Comparison of ENCODE assay signal across 8 mouse cellular contexts in the genomic region with DNA sequence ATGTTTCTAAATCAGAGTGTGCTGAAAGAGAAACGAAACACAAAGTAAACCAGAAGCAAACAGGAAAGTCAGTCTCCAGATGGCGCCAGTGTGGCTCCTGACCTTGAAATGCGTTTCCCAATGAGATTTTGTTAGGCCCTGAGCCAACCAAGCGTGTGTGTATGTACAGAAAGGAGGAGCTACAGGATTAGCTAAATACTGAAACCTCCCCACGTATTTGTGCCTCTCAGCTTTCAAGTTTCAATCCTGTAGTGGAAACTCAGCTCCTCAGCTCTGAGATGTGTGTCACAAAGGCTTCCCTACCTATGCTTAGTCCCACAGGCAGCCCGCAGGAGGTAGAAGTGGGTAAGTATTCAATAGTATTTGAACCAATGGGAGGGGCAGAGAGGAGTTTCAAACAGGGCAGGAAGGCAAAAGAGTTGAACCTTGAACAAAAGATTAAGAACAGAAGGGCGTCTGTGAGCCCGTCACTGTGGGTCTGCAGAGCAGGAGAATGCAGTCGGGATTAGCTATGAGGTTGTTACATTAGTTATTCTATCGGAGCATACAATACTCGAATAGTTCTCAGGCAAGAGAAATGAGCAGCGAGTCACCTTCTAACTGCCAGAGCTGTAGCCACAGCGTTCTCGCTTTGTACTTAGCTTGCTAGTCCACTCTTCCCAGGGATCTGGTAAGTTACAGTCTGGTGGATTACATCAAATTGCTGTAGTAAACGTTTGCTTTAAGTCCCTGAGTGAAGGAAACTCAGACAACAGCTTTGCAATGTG. TPM values are rescaled to one million over a fixed set of nuclear protein-coding genes. Genes with fewer than 3 reads are reported as not detected.
DNase-seq lines count a peak whose midpoint lies in the region; ATAC-seq and TF ChIP-seq lines count a peak whose summit lies in the region.

TSS of gene Clec2d (plus strand) at position 213 of the 767 bp plus-strand sequence.

- H3K36me3 ChIP-seq in embryonic facial prominence, embryonic 12.5 days = no peaks in the 10 kb centered on the region
- H3K36me3 ChIP-seq in intestine, postnatal 0 days (ENCODE audit: control insufficient read depth, insufficient read depth) = peaks cover 20% of the 10 kb centered on the region
- no peaks in the 10 kb centered on the region; the same call in 1 of the 2 replicates for H3K36me3 ChIP-seq in limb, embryonic 12.5 days
- no peaks in the 10 kb centered on the region for H3K36me3 ChIP-seq in midbrain, embryonic 14.5 days (ENCODE audit: control insufficient read depth, insufficient read depth, low read length)

- H3K9me3 ChIP-seq in embryonic facial prominence, embryonic 12.5 days = no peaks in the 10 kb centered on the region
- no peaks in the 10 kb centered on the region for H3K9me3 ChIP-seq in intestine, postnatal 0 days (ENCODE audit: control insufficient read depth)
- H3K9me3 ChIP-seq in limb, embryonic 12.5 days = no peaks in the 10 kb centered on the region
- H3K9me3 ChIP-seq in midbrain, embryonic 14.5 days (ENCODE audit: control insufficient read depth, low read length) = no peaks in the 10 kb centered on the region

- 3% methylated on average over 15 of the region's 15 CpGs for WGBS in embryonic facial prominence, embryonic 12.5 days
- 1% methylated on average over 15 of the region's 15 CpGs for WGBS in intestine, postnatal 0 days
- 9% methylated on average over 15 of the region's 15 CpGs for WGBS in limb, embryonic 12.5 days
- under 1% methylated on average over 15 of the region's 15 CpGs for WGBS in midbrain, embryonic 14.5 days

- TF ChIP-seq CTCF in intestine, postnatal 0 days (IDR thresholded peaks at IDR 0.05; ENCODE audit: low read depth) = peak; percentile 86

- H3K4me2 ChIP-seq in embryonic facial prominence, embryonic 12.5 days (replicated peaks) = peak within 1 kb of the TSS; percentile 47
- H3K4me2 ChIP-seq in intestine, postnatal 0 days (replicated peaks; ENCODE audit: low read depth) = peak within 1 kb of the TSS; percentile 70
- H3K4me2 ChIP-seq in limb, embryonic 12.5 days = peak within 1 kb of the TSS; percentile 48
- H3K4me2 ChIP-seq in midbrain, embryonic 14.5 days (ENCODE audit: low read length) = peak within 1 kb of the TSS; percentile 55

- H3K4me3 ChIP-seq in embryonic facial prominence, embryonic 12.5 days = peak within 1 kb of the TSS; percentile 35
- peak within 1 kb of the TSS; percentile 67 for H3K4me3 ChIP-seq in intestine, postnatal 0 days (ENCODE audit: low read depth, low read length)
- H3K4me3 ChIP-seq in limb, embryonic 12.5 days (replicated peaks) = peak within 1 kb of the TSS; percentile 39
- peak within 1 kb of the TSS; percentile 34 for H3K4me3 ChIP-seq in midbrain, embryonic 14.5 days (replicated peaks; ENCODE audit: low read depth, low read length)

- H3K27me3 ChIP-seq in embryonic facial prominence, embryonic 12.5 days = no peaks in the 10 kb centered on the region
- H3K27me3 ChIP-seq in intestine, postnatal 0 days (replicated peaks; ENCODE audit: control insufficient read depth, insufficient read depth, low read length) = no peaks in the 10 kb centered on the region
- no peaks in the 10 kb centered on the region for H3K27me3 ChIP-seq in limb, embryonic 12.5 days
- H3K27me3 ChIP-seq in midbrain, embryonic 14.5 days (ENCODE audit: control insufficient read depth, insufficient read depth, low read length) = no peaks in the 10 kb centered on the region

- DNase-seq in 3T3-L1 (ENCODE audit: low read depth, low spot score) = peak; percentile 100
- DNase-seq in adrenal gland, postnatal 25 days = peak; percentile 64
- DNase-seq in midbrain, embryonic 14.5 days = peak; percentile 86
- DNase-seq in spleen, adult 12 weeks (ENCODE audit: low spot score) = peak; percentile 74

- peak within 1 kb of the TSS; percentile 92 for H3K27ac ChIP-seq in embryonic facial prominence, embryonic 12.5 days
- peak within 1 kb of the TSS; percentile 95 for H3K27ac ChIP-seq in intestine, postnatal 0 days (ENCODE audit: low read depth, low read length)
- H3K27ac ChIP-seq in limb, embryonic 12.5 days = peak within 1 kb of the TSS; percentile 89
- H3K27ac ChIP-seq in midbrain, embryonic 14.5 days (replicated peaks; ENCODE audit: low read depth, low read length) = peak within 1 kb of the TSS; percentile 77

- H3K9ac ChIP-seq in embryonic facial prominence, embryonic 12.5 days = peak within 1 kb of the TSS; percentile 36
- H3K9ac ChIP-seq in intestine, postnatal 0 days (ENCODE audit: low read depth, low read length) = peak within 1 kb of the TSS; percentile 72
- H3K9ac ChIP-seq in limb, embryonic 12.5 days (replicated peaks) = peak within 1 kb of the TSS; percentile 34
- H3K9ac ChIP-seq in midbrain, embryonic 14.5 days (replicated peaks; ENCODE audit: low read length) = peak within 1 kb of the TSS; percentile 27; the same call in 1 of the 2 replicates

- ATAC-seq in embryonic facial prominence, embryonic 12.5 days (ENCODE audit: insufficient number of reproducible peaks, insufficient read depth, low FRiP score, low TSS enrichment) = peak; percentile 90
- peak; percentile 97 for ATAC-seq in granulocyte monocyte progenitor cell, adult 5-6 weeks (replicated peaks; ENCODE audit: poor library complexity, severe bottlenecking)
- ATAC-seq in intestine, postnatal 0 days = peak; percentile 90
- ATAC-seq in limb, embryonic 12.5 days (ENCODE audit: insufficient number of reproducible peaks, insufficient read depth, low FRiP score, low TSS enrichment, low read depth) = peak; percentile 91
- ATAC-seq in midbrain, embryonic 14.5 days (ENCODE audit: low FRiP score, low TSS enrichment) = peak; percentile 85

- 0 out of 2 replicates have a peak, but pooled peaks cover 2% of the 10 kb centered on the region for H3K4me1 ChIP-seq in embryonic facial prominence, embryonic 12.5 days
- peaks cover 7% of the 10 kb centered on the region; the same call in 1 of the 2 replicates for H3K4me1 ChIP-seq in intestine, postnatal 0 days (replicated peaks; ENCODE audit: control insufficient read depth, insufficient read depth, low read length)
- H3K4me1 ChIP-seq in limb, embryonic 12.5 days (replicated peaks) = no peaks in the 10 kb centered on the region
- H3K4me1 ChIP-seq in midbrain, embryonic 14.5 days (ENCODE audit: control insufficient read depth, insufficient read depth, low read length) = peaks cover 6% of the 10 kb centered on the region; the same call in 1 of the 2 replicates

RNA-seq across cellular contexts. Expression of gene Clec2d, which starts in this region (rescaled TPM):
- total RNA-seq in adrenal gland, postnatal 25 days (2021) = 42.2 and 43.0 TPM in 2 replicates
- polyA plus RNA-seq in embryonic facial prominence, embryonic 12.5 days (2016; fragmentation: Nextera tagmentation; extraction: Ambion mirVana) = 0.13 TPM in 1 of 2 replicates, not detected in the other
- total RNA-seq in granulocyte monocyte progenitor cell, adult 5-6 weeks (2014; fragmentation: Nextera tagmentation) = 29.6 and 31.1 TPM in 2 replicates
- total RNA-seq in granulocyte monocyte progenitor cell, adult 5-6 weeks (2017) = 83.5 and 99.8 TPM in 2 replicates
- polyA plus RNA-seq in intestine, postnatal 0 days (2015; fragmentation: Nextera tagmentation; extraction: Ambion mirVana) = 1.1 and 1.4 TPM in 2 replicates
- polyA plus RNA-seq in limb, embryonic 12.5 days (2016; fragmentation: Nextera tagmentation; extraction: Ambion mirVana) = 0.23 TPM in 1 of 2 replicates, not detected in the other
- 0.17 TPM in 1 of 2 replicates, not detected in the other for polyA plus RNA-seq in midbrain, embryonic 14.5 days (2014; fragmentation: Nextera tagmentation; extraction: Ambion mirVana)

Comparison
In these comparisons a context has a peak if more than half of its experiments do, and no peak if none do; other contexts are left out.
1. Peak in every context shown above with its lines: DNase-seq, ATAC-seq, H3K4me3 ChIP-seq and H3K27ac ChIP-seq.
2. Peak in ATAC-seq, H3K4me3 ChIP-seq, H3K27ac ChIP-seq, H3K9ac ChIP-seq and H3K4me2 ChIP-seq in embryonic facial prominence, embryonic 12.5 days; RNA of the gene not detected or under 1 TPM.
3. Peak in ATAC-seq, H3K4me3 ChIP-seq, H3K27ac ChIP-seq, H3K9ac ChIP-seq and H3K4me2 ChIP-seq in limb, embryonic 12.5 days; RNA of the gene not detected or under 1 TPM.
4. Peak in DNase-seq, ATAC-seq, H3K4me3 ChIP-seq, H3K27ac ChIP-seq, H3K9ac ChIP-seq and H3K4me2 ChIP-seq in midbrain, embryonic 14.5 days; RNA of the gene not detected or under 1 TPM.